7 mouse cellular contexts compared by ENCODE assay signal in the genomic region with DNA sequence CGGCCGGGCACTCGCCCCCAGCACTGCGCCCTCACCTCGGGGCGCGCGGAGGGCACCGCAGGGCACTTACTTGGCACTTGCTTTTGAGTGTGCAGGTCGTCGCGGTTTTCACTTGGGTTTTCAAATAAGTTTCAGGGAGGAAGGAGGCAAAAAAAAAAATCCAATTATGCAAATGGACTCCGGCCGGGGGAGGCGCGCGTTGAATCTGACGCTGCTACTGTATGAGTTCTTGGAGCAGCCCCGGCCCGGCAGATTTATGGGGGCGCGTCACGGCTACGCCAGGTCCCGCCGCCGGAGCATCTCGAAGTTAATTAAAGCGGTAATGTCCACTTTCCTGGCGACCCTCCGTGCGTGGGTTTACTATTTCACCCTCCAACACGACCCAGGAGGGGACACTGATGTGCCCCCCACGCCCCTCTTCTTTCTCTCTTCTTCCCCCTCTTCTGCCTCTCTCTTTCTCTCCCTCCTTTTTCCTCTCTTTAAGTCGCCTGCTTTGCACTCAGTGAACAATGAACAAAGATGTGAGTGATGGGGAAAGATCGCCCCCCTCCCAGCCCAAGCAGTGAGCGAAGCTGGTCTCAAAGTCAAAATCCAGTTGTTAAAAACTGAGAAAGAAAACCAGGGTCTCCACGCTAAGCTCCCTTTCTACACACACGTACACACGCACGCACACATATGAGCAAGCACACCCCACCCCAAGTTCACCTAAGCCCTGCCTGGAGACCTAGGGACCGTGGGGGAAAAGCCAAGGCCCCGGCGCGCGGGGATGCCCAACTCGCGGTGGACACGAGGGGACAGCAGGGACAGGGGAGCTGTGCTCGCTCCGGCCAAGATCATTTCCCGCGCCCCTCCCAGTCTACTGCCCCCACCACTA. TPM values are rescaled to one million over a fixed set of nuclear protein-coding genes. Genes with fewer than 3 reads are reported as not detected.
A peak's percentile ranks its signal among the peaks of the same experiment; 100 is the strongest.
DNase-seq lines count a peak whose midpoint lies in the region; ATAC-seq lines count a peak whose summit lies in the region.

No protein-coding gene starts in this region.

- no peaks in the 10 kb centered on the region for H3K36me3 ChIP-seq in forebrain, embryonic 16.5 days (ENCODE audit: control insufficient read depth, insufficient read depth)
- H3K36me3 ChIP-seq in limb, embryonic 12.5 days, result no peaks in the 10 kb centered on the region
- H3K36me3 ChIP-seq in neural tube, embryonic 15.5 days, result no peaks in the 10 kb centered on the region

- H3K27me3 ChIP-seq in forebrain, embryonic 16.5 days (replicated peaks; ENCODE audit: control insufficient read depth, insufficient read depth, low read length), result no peaks in the 10 kb centered on the region
- peaks cover 94% of the 10 kb centered on the region for H3K27me3 ChIP-seq in limb, embryonic 12.5 days
- peaks cover 3% of the 10 kb centered on the region; the same call in 1 of the 2 replicates for H3K27me3 ChIP-seq in neural tube, embryonic 15.5 days (replicated peaks)

- peak overlapping the region; percentile 64 for H3K4me3 ChIP-seq in forebrain, embryonic 16.5 days (replicated peaks; ENCODE audit: low read length)
- H3K4me3 ChIP-seq in limb, embryonic 12.5 days (replicated peaks), result peak overlapping the region; percentile 56
- peak overlapping the region; percentile 66 for H3K4me3 ChIP-seq in neural tube, embryonic 15.5 days (replicated peaks)

- peak overlapping the region; percentile 97 for H3K4me2 ChIP-seq in forebrain, embryonic 16.5 days (ENCODE audit: low read length)
- peak overlapping the region; percentile 95 for H3K4me2 ChIP-seq in limb, embryonic 12.5 days
- peak overlapping the region; percentile 98 for H3K4me2 ChIP-seq in neural tube, embryonic 15.5 days

- WGBS in forebrain, embryonic 16.5 days, result under 1% methylated on average over 53 of the region's 53 CpGs
- WGBS in limb, embryonic 12.5 days, result under 1% methylated on average over 52 of the region's 53 CpGs
- WGBS in neural tube, embryonic 15.5 days, result under 1% methylated on average over 52 of the region's 53 CpGs

- peak overlapping the region; percentile 51 for H3K9ac ChIP-seq in forebrain, embryonic 16.5 days (replicated peaks; ENCODE audit: low read depth, low read length)
- peak overlapping the region; percentile 56 for H3K9ac ChIP-seq in limb, embryonic 12.5 days (replicated peaks)
- peak overlapping the region; percentile 63 for H3K9ac ChIP-seq in neural tube, embryonic 15.5 days (replicated peaks)

- peak overlapping the region; percentile 85 for H3K27ac ChIP-seq in forebrain, embryonic 16.5 days (ENCODE audit: low read length)
- no peak overlapping the region for H3K27ac ChIP-seq in limb, embryonic 12.5 days
- H3K27ac ChIP-seq in neural tube, embryonic 15.5 days (replicated peaks), result peak overlapping the region; percentile 90

- H3K9me3 ChIP-seq in forebrain, embryonic 16.5 days (ENCODE audit: control insufficient read depth, low read length), result no peaks in the 10 kb centered on the region
- H3K9me3 ChIP-seq in limb, embryonic 12.5 days, result no peaks in the 10 kb centered on the region
- no peaks in the 10 kb centered on the region for H3K9me3 ChIP-seq in neural tube, embryonic 15.5 days (replicated peaks)

- peak; percentile 35 for ATAC-seq in forebrain, embryonic 16.5 days
- peak; percentile 75 for ATAC-seq in limb, embryonic 12.5 days (ENCODE audit: insufficient number of reproducible peaks, insufficient read depth, low FRiP score, low TSS enrichment, low read depth)
- peak; percentile 45 for ATAC-seq in neural tube, embryonic 15.5 days (ENCODE audit: low FRiP score)

- peaks cover 39% of the 10 kb centered on the region for H3K4me1 ChIP-seq in forebrain, embryonic 16.5 days (replicated peaks; ENCODE audit: control insufficient read depth, insufficient read depth, low read length)
- H3K4me1 ChIP-seq in limb, embryonic 12.5 days (replicated peaks), result peaks cover 18% of the 10 kb centered on the region
- peaks cover 69% of the 10 kb centered on the region for H3K4me1 ChIP-seq in neural tube, embryonic 15.5 days

- DNase-seq in right cerebral cortex, postnatal 14 days, result peak; percentile 27
- no peak for DNase-seq in right cerebral cortex, postnatal 36 days (ENCODE audit: low spot score in 2 of 2)
- DNase-seq in cerebellum, adult 8-10 months, result peak; percentile 39
- DNase-seq in testis, postnatal 14 days (ENCODE audit: low spot score), result no peak

RNA-seq across cellular contexts. Expression of a gene that starts 3.7 kb away (rescaled TPM):
- 29.1 and 31.1 TPM in 2 replicates for polyA plus RNA-seq in forebrain, embryonic 16.5 days (2015; fragmentation: Nextera tagmentation; extraction: Ambion mirVana)
- polyA plus RNA-seq in limb, embryonic 12.5 days (2016; fragmentation: Nextera tagmentation; extraction: Ambion mirVana), result 6.2 and 8.1 TPM in 2 replicates
- 27.9 and 34.5 TPM in 2 replicates for polyA plus RNA-seq in neural tube, embryonic 15.5 days (2015; fragmentation: Nextera tagmentation; extraction: Ambion mirVana)

Comparison
In these comparisons a context has a peak if more than half of its experiments do, and no peak if none do; other contexts are left out.
1. DNase-seq: peak in right cerebral cortex, postnatal 14 days (single experiment) and cerebellum, adult 8-10 months (single experiment); none in right cerebral cortex, postnatal 36 days (0 of 2) and testis, postnatal 14 days (single experiment).
2. Peak in every context shown above with its lines, with median percentiles within 50 percentile points of each other: ATAC-seq, H3K4me2 ChIP-seq, H3K4me3 ChIP-seq and H3K9ac ChIP-seq.